Mouse (Mus musculus): ENCODE measurements around the gene Wwtr1. TPM values are rescaled to one million over a fixed set of nuclear protein-coding genes. Genes with fewer than 3 reads are reported as not detected.

The Wwtr1 gene
- polyA plus RNA-seq, 1 experiment = 4.0 TPM

DNA sequence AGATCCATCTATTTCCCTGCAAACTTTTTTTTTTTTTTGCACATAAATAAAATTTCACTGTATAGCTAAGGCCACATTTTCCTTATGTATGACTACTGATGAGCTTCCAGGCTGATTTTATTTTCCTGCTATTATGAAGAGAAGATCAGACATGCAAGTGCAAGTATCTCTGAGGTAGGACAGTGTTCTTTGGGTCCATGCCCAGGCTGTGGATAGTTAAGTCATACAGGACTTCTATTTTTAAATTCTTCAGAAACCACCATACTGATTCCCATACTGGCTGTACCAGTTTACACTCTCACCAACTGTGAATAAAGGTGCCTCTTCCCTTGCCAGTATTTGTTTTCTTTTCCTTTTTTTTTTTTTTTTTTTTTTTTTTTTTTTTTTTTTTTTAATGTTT lies 48.6 kb downstream of the Wwtr1 start:
- no peak for DNase-seq (ENCODE audit: low read depth, low spot score)

DNA sequence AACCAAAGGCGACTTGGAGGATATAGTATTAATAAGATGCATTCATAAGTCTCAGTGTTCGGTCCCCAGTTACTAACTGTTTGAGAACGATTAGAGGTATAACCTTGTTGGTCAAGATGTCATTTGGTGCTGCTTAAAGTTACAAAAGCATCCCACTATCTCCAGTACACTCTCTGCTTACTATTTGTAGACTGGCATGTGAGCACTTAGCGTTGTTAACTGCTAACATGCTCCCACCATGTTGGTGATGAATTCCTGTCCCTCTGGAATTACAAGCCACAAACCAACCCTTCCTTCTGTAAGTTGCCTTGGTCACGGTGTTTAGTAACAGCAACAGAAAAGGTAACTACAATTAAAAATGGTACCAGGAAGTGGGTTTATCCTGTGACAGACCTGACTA lies 52.6 kb downstream of the Wwtr1 start:
- DNase-seq (ENCODE audit: low read depth, low spot score) = no peak
- 87% methylated on average over 5 of the region's 5 CpGs for WGBS

DNA sequence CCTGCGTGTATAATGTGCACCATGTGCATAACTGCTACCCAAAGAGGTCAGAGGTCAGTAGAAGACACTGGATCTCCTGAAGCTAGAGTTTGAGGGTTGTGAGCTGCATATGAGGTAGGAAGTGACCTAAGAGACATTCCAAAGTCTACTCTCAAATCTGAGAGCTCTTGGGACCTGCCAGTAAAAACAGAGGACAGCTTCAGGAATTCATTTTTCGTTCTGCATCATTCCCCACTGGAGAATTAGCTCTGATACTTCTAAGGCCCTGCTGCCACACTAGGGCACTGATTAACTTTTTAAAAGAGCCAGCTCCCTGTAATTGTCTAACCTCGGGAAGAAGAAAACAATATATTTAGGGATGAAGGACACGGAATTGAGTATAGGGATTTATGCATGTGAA lies 53.8 kb downstream of the Wwtr1 start:
- DNase-seq (ENCODE audit: low read depth, low spot score) = no peak
- 80% methylated on average over 4 of the region's 4 CpGs for WGBS

DNA sequence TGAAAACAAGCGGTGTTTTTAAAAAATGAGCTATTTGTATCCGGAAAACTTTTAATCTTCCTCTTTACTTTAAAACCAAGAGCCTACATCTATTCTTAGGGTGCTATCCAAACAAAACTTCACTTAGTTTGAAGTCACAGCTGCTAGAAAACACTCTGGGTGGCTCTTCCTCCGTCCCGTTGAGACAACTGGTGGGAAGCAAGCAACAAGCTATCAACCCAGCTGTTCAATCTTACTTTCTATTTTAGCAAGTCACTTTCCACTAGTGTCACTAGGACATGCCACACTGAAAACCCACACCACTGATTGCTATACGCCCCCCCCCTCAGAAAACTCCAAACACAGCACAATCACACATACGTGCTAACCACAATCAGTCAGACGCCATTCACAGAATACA lies 55.7 kb downstream of the Wwtr1 start:
- WGBS = 76% methylated on average over 7 of the region's 7 CpGs
- DNase-seq (ENCODE audit: low read depth, low spot score) = no peak

DNA sequence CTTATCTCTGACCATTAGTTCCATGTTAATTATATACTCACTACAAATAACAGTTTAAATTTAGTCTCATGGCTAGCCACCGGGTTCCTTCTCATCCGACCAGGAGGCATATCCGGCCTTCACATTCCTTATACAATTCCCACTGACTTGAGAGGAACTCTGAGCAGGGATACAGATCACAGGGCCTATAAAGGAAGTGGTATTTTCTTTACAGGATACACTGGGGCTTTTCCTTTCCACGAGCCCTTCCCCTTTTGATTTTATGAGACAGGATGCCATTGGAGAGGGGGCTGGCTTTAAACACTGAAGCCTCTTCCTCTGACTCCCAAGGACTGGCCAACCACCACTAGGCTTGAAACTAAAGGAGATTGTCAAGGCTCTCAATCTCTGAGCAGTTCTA lies 59.6 kb downstream of the Wwtr1 start:
- 54% methylated on average over 4 of the region's 4 CpGs for WGBS
- no peak for DNase-seq (ENCODE audit: low read depth, low spot score)

DNA sequence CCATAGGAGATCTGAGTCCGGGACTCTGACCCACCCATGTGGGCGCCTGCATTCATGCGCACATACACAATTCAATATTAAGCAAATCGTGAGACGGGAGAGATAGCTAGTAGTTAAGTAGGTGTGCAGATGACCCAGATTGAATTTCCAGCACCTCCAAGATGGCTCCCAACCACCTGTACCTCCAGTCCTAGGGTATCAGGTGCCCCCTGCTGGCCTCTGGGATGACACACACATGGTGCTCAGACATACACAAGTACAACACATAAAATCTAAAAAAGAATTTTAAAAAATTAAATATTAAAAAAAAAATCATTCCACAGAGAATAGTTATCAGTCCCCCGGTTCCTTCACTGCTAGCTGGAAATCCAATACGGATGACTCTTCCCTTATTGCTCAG lies 60.7 kb downstream of the Wwtr1 start:
- DNase-seq (ENCODE audit: low read depth, low spot score) = no peak
- WGBS = 94% methylated on average over 7 of the region's 7 CpGs

DNA sequence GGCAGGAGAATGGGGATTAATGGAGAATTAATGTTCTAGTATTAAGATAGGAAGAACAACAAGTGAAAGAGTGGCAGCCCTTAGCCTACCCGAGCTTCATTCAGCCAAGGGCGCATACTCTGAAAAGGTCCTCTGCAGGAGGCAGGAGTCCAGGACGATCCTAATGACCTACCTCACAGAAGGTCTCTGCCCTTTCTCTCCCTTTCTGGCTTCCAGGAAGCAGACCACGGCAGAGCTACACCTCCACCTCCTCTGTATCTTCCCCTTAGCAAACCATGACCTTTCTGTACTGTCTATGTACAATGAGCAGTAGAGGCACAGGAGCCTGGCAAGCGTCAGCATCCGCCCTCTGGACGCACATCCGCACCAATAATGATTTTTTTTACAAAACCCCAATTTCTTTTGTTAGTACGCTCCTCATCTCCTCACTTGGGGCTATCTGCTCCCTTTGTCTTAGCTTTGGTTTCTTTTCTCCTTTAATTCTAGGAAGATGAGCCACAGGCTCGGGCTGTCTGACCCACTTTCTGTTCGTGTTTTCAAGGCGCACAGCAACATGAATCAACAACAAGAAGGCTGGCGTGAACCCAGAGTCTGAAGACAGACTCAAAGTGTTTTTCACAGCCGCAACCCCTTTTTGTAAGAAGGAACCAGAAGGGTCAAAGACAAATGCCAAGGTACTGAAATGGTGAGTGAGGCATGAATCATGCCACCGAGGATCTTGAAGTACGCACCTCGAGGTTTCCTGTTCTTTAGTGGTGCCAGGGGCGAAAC lies 63.7 kb downstream of the Wwtr1 start:
- WGBS = 61% methylated on average over 18 of the region's 18 CpGs
- no peak for DNase-seq (ENCODE audit: low read depth, low spot score)

DNA sequence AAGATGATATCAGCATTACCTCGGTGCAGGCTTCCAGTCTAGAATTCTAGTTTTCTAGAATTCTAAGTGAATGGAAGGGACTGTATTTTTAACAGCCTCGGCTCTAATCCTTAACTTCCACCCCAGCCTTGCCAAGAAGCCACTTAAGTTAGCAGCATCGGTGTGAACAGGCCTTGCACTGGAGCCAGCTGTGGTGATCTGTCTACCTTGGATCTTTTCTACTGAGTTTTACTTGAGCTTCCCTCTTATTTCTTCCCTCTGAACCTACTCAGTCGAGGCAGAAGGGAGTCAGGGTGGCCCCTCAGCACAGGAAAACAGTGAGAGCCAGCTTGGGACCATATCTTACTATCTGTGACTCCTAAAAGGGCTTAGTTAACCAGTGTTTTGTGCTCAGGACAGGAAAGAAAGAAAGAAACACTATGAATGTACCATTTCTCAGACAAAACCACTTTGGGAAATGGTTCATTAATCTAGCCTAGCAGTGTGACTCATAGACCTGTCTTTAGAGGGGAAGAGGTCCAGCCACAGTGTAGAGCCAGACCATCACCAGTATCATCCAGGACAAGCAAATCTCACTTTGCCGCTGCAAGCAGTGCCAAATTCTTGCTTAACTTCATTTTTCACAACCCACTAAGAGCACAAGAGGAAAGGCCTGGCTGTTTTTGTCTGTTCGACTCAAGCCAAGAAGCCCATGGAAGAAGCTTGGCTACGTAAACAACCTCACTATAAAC lies 65.6 kb downstream of the Wwtr1 start:
- WGBS = 51% methylated on average over 7 of the region's 7 CpGs
- DNase-seq (ENCODE audit: low read depth, low spot score) = no peak

DNA sequence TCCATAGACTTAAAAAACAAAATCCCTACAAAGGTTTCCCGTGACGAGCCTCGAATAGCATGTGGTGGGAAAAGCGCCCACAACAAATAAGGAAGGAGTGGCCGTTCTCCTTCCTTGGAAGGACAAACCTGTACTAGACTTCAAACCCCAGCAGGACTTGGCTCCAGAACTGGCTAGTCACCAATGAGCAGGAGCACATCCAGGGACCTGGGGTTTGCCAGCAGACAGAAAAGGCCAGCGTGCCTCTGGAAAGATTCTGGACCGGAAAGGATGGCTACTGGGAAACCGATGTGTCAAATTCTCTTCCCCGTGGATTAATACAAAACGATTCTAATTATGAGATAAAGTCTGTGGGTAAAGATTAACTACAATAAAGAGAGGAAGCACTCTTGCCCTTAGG lies 69.7 kb downstream of the Wwtr1 start:
- no peak for DNase-seq (ENCODE audit: low read depth, low spot score)
- WGBS = 55% methylated on average over 10 of the region's 10 CpGs

DNA sequence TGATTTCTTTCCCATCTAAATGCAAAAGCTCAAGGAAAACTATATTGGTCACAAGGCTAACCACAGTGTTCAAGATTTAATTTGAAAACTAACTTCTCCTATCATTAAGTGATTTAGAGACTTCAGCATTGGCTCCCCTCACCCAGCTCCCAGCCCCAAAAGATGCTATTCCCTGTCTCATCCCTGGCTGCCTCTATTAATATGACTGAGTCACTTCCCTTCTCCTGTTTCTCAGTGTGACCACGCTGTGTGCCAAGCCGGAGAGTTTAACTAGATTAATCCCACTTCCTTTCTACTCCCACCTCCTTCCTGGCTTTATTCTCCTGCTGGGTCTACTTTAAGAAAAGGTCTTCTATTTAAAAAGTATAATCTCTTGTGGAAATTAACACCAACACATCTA lies 71.0 kb downstream of the Wwtr1 start:
- 61% methylated on average over 2 of the region's 2 CpGs for WGBS
- no peak for DNase-seq (ENCODE audit: low read depth, low spot score)

DNA sequence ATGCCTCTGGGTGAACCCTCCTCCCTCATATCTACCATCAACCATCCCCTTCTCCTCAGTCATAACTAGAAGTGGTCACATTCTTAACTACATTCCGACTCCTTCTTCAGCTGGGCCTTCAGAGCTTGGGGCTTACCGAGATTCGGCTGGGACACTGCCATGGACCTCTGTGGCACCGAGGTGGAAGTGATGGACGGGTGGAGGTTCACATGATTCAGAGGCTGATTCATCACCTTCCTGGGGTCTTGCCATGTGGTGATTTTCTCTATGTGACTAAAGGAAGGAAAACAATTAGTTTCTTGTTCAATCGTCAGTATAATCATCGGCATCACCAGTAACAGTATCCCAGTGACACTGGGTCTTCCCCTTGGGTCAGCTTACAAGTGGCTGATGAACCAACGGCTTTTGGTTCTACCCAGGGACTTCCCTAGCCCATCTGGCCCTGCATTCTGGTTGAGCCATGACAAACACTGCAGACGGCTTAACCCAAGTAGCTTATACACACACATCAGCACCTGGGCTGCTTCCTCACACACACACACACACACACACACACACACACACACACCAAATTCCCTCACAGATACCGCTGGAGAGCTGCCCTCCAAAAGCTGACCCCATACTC lies 74.0 kb downstream of the Wwtr1 start:
- 79% methylated on average over 10 of the region's 10 CpGs for WGBS

DNA sequence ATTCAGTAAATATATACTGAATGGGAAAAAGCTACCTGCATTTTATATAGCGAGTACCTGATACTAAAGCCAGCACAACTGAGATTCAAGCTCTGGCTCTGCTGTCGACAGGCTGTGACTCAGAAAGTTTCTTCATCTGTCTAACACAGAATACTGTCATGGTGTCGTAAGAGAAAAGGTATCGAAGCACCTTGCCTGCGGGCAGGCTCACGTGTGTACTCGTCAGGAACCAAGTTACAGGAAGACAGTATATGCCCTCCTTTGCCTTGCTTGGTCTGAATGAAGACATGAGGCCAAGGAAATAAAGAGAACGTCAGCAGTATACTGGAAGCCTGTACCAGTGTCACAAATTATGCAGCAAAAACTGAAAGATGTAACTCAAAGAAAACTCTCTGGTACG lies 74.9 kb downstream of the Wwtr1 start:
- WGBS = 87% methylated on average over 9 of the region's 9 CpGs
- no peak for DNase-seq (ENCODE audit: low read depth, low spot score)

More for the DNA sequence above, 74.0 kb downstream of the Wwtr1 start:
- DNase-seq (ENCODE audit: low read depth, low spot score) = no peak

DNA sequence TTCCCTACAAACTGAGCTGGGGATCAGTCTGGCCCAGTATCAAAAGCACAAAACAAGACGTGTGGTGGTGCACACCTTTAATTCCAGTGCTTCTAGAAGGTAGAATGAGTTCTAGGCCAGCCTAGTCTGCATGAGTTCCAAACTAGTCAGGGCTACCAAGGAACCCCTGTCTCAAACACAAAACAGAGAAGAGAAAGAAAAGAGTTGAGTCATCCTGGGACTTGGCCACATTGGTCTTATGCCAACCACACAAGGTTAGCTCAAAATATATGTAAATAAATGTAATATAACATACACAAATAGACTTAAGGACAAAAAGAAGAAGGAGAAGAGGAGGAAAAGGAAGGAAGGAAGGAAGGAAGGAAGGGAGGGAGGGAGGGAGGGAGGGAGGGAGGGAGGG lies 77.9 kb downstream of the Wwtr1 start:
- WGBS = 68% methylated on average over 1 of the region's 1 CpGs
- DNase-seq (ENCODE audit: low read depth, low spot score) = no peak

DNA sequence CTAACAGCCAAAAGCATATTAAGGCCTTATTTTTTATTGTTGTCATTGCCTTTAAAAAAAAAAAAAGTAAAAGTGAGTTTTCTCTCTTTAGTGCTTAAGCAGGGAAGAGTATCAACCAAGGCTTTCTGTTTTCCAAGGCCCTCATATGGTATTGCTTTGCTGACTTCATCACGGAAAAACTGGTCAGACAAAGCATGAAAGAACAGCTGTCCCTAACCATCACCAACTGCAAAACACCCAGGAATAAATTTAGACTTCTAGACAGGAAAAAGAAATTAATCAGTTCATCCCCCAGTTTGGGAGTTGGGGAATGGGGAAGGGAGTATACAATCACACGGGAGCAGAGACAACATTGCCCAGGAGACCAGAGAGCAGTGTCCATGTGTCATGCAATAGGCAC lies 79.3 kb downstream of the Wwtr1 start:
- WGBS = 58% methylated on average over 2 of the region's 2 CpGs
- no peak for DNase-seq (ENCODE audit: low read depth, low spot score)

DNA sequence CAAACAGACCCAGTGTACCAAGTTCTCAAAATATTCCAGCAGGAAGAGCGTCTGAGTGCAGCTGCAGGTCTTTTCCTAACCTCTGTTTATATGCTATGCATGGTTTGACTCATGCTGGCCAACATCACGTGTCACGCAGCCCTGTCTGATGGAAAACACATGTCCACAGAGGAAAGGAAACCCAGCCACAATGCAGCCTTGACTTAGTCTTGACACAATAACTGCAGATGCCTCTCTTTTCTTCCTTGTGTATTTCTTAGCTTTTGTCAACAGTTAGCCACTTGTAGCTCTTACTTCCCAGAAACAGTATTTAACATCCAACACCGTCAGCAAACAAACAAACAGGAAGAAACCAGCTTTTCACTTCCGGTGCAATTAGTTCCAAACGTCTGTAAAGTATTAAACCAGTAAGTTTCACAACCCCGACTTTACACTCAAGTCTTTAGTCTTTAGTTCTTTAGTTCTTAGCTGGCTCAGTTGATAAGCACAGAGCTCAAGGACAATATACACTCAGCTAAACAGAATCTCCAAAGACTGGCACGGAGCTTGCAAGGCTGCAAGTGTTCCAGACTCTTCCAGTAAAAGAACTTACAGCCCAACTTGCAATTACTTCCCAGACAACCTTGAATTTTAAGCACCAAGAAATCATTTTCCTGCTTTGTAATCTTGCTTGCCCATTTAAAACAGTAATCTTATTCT lies 88.1 kb downstream of the Wwtr1 start:
- no peak for DNase-seq (ENCODE audit: low read depth, low spot score)
- WGBS = 41% methylated on average over 8 of the region's 8 CpGs

DNA sequence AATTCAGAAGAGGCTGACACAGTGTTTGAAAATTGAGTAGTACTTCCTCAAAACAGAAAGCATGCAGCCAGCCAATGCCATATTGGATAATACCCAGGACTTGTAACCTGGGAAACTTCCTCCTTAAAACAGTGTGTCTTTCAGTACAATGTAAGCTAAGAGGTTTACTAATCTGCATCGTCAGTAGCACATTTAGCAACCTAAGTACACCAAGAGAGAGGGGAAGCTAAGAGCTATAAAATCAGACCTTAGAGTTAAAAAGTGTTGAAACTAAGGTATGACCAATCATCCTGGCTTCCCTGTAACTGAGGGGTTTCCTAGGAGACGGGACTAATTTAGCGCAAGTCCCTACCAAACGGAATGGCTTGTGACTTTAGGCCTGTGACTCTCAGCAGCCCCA lies 89.6 kb downstream of the Wwtr1 start:
- WGBS = 78% methylated on average over 4 of the region's 4 CpGs
- DNase-seq (ENCODE audit: low read depth, low spot score) = no peak

DNA sequence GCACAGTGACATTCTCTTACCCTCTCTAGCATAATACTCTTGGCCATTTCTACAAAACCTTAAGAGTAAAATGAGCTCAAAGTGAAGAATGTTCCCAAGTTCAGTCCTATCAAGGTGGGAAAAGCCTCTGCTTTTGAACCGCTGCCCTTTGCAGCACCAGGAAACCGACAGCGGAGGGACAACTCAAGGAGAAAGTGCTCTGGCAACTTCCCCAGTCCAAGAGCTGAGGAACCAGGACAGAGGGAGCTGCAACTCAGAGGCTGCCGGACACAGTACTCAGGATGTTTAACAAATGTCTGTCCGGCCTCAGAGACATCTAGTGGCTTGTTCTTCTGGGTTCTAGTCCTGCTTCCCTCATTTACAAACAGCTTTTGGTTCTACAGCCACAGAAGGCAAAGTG lies 93.7 kb downstream of the Wwtr1 start:
- no peak for DNase-seq (ENCODE audit: low read depth, low spot score)
- 73% methylated on average over 5 of the region's 5 CpGs for WGBS

DNA sequence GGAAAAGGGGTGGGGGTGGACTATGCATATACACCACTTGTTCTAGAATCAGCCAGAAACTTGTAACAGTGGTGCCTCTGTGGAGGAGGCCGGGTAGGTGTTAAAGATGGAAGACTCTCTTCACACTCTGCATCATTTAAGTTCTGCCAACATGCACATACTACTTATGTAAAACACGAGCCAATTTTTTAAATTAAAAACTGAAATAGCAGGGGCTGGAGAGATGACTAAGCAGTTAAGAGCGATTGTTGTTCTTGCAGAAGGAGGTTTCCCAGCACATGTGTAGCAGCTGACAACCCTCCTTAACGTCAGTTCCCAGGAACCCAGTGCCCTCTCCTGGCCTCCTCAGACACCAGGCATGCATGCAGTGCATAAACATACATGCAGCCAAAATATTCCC lies 95.1 kb downstream of the Wwtr1 start:
- no peak for DNase-seq (ENCODE audit: low read depth, low spot score)
- WGBS = 63% methylated on average over 4 of the region's 4 CpGs

DNA sequence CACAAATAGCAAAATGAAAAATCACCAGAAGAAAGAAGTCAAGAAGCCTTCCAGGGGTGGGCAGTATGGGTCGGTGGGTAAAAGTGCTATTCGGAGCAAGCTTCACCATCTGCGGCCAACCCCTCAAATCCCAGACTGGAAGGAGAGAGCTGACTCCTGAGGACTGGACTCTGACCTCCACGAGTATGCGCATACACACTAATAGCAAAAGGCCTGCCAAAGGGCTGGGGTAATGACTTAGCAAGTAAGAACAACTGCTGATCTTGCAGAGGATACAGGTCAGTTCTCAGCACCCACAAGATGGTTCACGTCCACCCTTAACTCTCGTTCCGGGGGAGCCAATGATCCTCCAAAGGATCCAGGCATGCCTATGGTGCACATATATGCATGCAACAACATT lies 101.3 kb downstream of the Wwtr1 start:
- DNase-seq (ENCODE audit: low read depth, low spot score) = no peak
- WGBS = 88% methylated on average over 8 of the region's 8 CpGs

DNA sequence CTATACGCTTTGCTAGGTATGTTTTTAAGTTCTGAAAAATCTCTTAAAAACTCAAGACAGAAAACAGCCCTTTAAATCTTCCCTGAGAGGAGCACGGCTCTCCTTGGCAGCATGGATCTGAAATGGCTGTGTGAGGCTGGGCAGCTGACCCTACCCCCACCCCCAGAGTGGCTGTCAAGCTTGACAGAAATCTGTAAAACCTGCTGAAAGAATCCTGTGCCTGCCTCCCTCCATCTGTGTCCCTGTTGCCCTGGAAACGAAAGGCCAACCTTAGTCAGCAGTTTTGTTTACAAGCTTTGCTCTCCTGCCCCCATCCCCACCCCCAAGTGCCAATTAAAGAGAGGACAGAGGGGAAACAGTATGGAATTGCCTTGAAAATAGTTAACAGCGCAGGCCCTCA lies 103.3 kb downstream of the Wwtr1 start:
- 74% methylated on average over 4 of the region's 4 CpGs for WGBS
- no peak for DNase-seq (ENCODE audit: low read depth, low spot score)

All from large intestine, adult 2 months (tissue).